Mouse (Mus musculus) brain, embryonic 18.5 days (tissue): ENCODE measurements around the gene Dpy19l1.
A peak's percentile ranks its signal among the peaks of the same experiment; 100 is the strongest.

Experiments
- DNase-seq: peaks from one replicate; pipeline ENCODE4 v3.0.0-alpha.2; 2012; ENCODE audit warnings: low read depth, low spot score

The Dpy19l1 gene

DNA sequence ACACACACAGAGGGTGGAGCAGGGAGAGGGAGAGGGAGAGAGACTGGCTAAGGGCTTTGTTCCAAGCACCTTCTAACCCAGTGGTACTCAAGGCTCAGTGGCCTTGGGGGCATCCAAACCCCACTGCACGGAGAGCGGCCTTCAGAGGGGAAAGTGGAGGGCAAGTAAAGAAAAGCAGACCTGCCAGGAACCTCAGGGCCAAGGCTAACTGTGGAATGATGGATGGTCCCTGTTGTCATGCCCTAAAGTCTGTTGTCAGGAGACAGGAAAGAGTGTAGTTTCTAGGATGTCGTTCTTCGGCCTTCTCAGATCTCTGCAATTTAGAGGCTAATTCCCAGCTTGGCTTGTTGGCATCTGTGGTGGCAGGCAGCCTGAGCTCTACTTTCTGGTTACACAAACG, 32.8 kb downstream of the Dpy19l1 start:
- DNase-seq = no peak

DNA sequence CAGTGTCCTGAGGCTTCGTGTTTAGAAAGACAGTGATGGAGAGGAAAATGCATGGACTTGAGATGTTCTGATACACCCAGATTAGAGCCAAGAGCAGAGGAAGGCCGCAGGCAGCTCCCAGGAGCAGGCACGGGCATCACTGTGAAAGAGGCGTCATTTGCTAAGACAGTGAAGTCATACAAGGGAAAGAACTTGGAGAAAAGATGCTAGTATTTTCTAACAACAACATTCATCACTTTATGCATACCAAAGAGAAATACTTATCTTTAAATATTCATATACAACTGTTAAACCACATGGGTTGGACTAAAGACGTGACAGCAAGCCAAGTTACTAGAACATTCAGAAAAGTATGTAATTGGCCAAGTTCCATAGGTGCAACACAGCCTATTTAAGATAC, 35.8 kb downstream of the Dpy19l1 start:
- no peak for DNase-seq

DNA sequence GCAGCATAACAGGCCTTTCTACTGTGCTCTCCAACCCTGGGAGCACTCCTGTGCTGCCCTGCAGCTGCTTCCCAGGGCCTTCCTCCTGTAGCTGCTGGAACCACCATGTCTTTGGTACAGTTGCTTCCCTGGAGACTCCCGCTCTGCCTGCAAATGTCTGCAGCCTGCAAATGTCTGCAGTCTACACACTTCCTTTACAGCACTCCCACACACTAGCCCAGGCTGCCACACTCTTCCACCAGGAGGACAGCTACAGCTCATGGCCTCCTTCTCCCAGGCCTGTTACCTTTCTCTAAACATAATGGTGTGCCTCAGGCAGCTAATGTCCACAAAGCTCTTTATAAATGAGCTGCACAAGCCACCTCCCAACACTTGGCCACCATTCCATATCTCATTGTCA, 36.3 kb downstream of the Dpy19l1 start:
- no peak for DNase-seq

GRCm38 (mm10) chr9:24461379-24461961, 41.5 kb downstream of the Dpy19l1 start:
- DNase-seq = no peak

DNA sequence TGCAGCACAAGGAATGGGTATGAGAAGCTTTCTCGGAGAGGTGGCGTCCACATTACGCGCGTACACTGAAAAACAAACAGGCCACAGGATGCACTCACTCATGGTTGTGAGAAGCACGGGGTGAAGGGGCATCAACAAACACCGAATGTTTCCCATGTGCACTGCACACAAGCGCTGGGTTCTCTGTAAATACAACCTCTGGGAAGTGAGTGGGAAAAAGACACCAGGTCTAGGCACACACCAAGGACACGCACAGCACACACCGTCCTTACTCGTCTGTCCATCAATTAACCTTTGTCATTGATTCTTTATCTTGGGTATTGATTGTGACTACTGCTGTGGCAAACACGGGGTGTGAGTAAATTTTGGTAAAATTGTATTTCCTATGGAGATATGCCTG, 49.1 kb downstream of the Dpy19l1 start:
- DNase-seq = no peak

GRCm38 (mm10) chr9:24450976-24451375, 52.0 kb downstream of the Dpy19l1 start:
- DNase-seq = no peak

DNA sequence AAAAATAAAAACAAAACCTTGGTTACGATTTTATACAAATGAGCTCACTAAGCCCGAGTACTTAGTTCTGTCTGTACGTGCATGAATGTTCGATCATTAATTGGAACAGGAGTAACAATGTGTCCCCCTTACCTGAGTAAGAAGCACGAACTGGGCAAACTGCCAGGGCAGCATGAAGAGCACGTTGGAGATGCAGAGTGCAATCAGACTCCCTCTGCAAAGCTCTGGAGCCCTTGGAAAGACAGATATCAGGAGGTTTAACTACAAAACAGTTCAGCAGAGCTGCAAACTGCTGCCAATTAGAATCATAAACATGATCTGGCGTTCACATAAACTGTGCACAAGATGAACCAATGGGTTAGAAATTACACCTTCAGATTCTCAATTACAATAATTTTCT, 52.4 kb downstream of the Dpy19l1 start:
- no peak for DNase-seq

DNA sequence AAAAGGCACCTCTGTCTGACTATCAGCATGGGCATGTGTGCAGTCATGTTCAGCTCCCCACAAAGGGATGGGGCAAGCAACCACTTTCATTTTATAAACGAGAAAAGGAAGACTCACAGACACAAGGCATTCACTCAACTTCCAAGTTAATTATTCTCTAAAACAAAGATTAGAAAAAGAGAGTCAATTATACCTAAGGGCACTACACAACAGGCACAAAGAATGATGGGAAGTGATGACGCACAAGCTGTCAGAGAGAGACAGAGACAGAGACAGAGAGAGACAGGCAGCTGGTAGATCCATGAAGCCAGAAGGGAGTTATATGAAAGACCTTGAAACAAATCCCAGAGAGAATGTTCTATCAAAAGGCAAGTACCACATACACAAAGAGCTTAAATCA, 68.0 kb downstream of the Dpy19l1 start:
- no peak for DNase-seq

DNA sequence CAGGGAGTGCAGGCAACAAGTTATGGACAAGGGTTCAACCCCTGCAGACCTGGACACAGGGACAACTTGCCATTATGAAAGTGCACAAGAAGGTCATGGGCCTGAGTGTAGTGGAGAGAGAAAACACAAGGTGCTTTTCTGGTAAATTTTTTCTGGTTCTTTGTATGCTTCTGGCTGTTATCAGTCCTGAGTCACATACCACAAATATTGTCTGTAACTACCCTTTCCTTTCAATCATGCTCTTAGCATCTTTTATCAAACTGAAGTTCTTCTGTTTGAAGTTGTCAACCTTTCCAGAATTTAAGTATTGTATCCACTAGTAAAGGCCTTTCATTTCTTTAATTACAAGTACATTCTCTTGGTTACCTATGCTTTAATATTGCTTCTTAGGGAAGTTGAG, 73.2 kb downstream of the Dpy19l1 start:
- no peak for DNase-seq

GRCm38 (mm10) chr9:24425679-24426078, 77.3 kb downstream of the Dpy19l1 start:
- DNase-seq = no peak

GRCm38 (mm10) chr9:24423241-24423640, 79.7 kb downstream of the Dpy19l1 start:
- DNase-seq = no peak

- no peak for DNase-seq
Measured at GRCm38 (mm10) chr9:24421888-24422287, 81.1 kb downstream of the Dpy19l1 start.

DNA sequence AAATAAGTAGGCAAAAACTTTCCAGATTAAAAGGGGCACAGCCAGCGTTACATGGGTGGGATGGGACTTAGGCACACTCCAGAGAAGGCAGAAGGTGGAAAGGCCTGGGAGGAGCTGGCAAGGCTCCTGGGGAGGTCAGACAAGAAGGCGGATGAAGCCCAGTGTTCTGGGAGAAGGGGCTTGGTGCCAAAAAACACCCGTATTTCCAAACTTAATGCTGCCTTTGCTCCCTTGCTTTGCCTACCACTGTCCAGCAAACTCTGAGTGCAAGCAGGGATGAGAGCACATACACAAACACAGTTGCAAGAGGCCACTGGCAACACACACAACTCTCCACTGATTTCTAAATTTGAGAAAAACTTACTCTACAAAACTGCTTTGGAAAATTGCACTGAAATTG, 81.7 kb downstream of the Dpy19l1 start:
- no peak for DNase-seq

DNA sequence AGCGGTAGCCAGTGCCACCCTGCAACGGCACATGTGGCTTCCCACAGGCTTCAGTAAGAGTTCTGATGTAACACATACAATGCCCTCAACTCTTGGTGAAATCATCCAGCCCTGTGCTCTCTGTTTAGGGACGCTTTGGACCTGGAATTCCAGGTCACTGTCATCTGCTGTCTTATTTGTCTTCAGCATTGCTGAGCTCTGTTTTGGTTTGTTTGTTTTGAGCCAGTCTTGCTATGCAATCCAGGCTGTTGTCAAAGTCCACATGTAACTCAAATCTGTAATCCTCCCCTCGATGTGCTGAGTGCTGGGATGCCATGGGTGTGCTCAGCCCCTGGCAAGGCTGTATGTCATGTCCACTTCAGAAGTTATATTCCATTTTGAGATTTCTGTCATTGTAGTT, 82.8 kb downstream of the Dpy19l1 start:
- no peak for DNase-seq

DNA sequence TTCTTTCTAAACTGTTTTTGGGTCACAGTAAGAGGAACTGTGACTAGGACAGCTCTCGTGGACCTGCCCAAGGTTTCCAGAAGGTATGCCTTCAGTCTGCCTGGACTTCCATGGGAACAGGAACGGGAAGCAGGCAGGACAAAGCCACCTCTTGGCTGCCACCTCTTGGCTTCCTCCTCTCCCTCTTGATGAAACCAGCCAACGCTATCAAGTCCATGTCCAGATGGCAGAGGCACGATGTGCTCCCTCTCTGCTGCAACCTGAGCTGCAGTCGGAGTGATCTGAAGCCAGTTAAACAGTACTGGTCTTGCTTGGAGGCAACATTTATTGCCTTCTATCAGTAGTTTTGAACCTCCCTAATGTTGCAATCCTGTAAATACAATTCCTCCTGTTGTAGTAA, 84.7 kb downstream of the Dpy19l1 start:
- DNase-seq = no peak

DNA sequence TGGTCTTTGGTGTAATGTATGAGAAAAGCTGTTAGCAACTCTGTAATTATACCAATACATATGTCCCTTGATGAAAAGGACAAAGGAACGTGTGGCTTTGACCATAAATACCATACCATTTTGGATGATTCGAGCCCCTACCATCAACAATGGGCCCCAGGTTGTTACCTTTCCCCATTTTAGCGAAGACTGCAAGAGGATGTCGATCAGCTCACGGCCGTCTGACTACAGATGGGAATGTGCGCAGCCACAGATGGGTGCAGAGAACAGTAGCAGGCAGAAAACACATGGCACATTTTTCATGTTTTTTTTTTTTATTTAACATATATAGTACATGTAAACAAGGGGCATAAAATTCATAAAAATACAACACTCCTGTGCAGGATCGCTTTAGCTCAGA, 91.5 kb downstream of the Dpy19l1 start:
- no peak for DNase-seq

DNA sequence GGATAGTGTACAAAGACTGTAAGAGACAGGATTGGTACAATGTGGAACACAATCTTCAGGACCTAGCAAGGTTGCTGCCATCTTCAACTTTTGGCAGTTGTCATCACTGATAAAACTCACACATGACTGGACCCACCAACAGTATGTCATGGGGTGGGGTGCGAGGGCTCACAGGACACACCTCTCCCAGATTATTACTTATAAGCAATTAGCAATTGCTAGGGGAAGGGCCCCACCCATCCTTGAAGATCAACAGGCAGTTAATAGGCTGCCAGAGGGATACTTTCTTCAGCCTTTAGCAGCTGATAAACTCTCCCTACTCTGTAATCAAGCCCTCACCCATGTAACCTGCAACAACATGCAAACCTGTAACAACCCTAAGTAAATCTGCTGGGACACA, 92.5 kb downstream of the Dpy19l1 start:
- no peak for DNase-seq

DNA sequence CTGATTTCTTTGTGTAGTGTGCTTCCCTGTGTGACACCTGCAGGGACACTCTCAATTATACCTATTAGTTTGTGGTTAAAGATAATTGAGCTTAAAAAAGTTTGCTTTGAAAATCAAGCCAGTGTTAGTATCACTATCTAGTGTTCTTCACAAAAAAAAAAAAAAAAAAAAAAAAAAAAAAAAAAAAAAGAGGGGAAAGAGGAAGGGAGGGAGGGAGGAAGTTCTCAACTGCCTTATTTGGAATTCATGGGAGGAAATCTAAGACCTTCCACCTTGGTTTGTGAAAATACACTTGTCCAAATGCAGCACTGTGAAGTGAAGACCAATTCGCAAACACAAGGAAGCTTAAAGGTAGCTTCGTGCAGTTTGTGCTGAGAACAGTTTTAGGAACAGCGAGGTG, 94.9 kb downstream of the Dpy19l1 start:
- DNase-seq = no peak

DNA sequence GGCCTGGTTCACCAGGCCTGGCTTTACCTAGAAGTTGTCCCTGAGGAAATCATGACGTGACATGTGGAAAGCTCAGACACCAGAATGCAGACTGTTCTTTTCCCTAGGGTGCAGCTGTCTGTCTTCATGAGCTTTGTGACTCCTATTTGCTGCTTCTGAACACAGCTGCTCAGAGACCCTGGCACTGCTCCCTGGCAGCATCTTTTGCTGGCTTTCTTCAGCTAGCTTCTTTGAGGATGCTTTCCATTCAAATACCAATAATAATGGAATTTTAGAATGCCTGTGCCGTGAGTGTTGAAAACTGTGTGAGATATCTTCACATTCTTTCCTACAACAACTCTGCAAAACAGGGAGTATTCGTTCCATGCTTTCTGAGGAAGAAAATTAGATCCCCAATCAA, 108.8 kb downstream of the Dpy19l1 start:
- no peak for DNase-seq

- peak; percentile 57 for DNase-seq
Measured at GRCm38 (mm10) chr9:24390807-24391370, 112.1 kb downstream of the Dpy19l1 start.

DNA sequence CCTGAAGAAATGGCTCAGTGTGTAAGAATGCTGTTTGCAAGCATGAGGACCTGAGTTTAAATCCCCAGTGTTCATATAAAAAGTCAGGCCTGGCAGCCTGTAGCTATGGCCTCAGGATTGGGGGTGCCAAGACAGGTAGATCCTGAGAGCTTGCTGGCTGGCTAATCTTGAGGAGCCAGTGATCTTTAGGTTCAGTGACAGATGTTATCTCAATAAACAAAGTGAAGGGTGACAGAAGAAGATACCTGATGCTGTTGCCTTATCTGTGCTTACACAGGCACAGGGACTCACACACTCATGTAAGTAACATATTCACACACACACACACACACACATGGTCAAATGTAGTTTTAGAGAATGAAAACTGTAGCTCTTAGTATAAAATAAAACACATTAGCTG, 115.7 kb downstream of the Dpy19l1 start:
- DNase-seq = no peak

DNA sequence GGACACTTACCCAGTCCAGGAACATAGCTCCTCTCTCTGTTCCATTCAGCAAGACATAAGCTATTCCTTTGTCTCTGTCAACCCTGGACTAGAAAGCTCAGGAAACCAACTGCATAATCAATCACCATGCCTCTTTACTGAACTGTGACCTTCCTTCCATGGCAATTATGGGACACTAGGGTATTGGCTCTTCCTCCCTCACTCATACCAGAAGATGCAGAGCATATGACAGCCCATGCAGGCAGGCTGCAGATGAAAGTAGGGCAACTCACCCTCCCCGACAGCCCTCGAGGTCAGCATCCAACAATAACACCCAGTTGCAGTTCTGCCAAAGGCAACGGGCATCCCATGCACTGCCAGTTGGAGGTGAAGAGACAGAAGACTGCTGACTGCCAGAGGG, 123.6 kb downstream of the Dpy19l1 start:
- no peak for DNase-seq

DNA sequence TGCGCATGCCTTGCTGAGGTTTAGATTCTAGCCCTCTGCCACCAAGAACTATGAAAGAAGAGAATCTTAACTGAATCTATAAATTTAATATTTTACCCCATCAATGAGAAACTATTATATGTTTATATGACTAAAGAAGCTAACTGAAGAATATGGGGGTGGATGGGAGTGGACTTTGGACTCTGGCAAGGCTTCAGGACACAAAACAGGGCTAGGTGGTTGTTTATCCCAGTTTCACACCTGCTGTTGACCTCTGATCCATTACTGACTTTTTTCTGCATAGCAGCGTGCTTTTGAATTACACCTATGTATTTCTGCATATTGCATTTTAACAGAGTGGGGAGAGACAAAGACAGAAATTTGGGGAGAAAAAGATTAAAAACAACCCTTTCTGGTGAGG, 124.1 kb downstream of the Dpy19l1 start:
- no peak for DNase-seq
